Mouse (Mus musculus) inflammation-experienced regulatory T-cells, adult 6 months (primary cell): ENCODE measurements around the gene Gpx5. TPM values are rescaled to one million over a fixed set of nuclear protein-coding genes. Genes with fewer than 3 reads are reported as not detected.
"Not testable (repeated sequence)": the region's sequence is repeated elsewhere in the genome, so short reads cannot be mapped to it uniquely, and the experiment has no call there.

Source experiments
- ATAC-seq: one replicate; pipeline ENCODE4 v1.8.0; 2017
- polyA plus RNA-seq, 3 experiments: library from polyadenylated mRNA; unstranded; fragments of 100-300 nt; shearing (Covaris generic); gene quantifications; one replicate each; pipeline ENCODE4 v1.2.1; 2017

The Gpx5 gene
- polyA plus RNA-seq, 3 experiments from 2014 or later, result not detected

DNA sequence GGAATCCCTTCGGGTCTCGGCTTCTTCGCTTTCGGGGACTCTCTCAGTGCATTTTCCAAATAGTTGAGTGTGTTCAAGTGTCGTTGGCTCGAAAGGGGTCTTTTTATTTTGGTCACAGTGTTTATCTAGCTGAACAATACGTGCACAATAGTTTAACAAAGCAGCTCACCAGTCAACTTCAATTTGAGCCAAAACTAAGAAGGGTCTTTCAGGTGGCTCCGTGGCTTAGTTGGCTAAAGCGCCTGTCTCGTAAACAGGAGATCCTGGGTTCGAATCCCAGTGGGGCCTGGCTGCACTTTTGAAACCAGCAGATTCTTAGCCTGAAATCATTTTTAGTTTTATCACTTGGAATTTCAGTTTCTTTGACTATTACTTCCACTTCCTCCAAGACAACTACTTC lies 28.2 kb downstream of the Gpx5 start:
- ATAC-seq, result no peak

DNA sequence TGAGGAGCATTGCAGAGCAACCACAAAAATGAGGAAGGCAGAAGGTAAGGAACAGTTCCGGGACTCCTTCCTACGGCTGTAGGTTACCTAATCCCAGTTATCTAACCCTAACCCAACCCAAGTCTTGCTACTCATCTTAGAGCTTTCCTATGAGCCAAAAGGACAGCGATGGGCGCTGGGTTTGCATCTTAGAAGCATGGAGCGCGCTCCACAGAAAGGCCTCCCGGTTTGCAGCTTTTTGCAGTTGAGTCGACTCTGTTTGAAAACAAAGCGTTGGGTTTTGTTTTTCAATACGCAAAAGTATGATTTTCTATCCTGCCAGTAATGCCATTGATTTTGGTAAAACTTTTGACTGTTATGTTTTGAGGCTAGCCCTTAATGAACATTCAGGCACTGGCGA lies 28.6 kb downstream of the Gpx5 start:
- ATAC-seq, result no peak

DNA sequence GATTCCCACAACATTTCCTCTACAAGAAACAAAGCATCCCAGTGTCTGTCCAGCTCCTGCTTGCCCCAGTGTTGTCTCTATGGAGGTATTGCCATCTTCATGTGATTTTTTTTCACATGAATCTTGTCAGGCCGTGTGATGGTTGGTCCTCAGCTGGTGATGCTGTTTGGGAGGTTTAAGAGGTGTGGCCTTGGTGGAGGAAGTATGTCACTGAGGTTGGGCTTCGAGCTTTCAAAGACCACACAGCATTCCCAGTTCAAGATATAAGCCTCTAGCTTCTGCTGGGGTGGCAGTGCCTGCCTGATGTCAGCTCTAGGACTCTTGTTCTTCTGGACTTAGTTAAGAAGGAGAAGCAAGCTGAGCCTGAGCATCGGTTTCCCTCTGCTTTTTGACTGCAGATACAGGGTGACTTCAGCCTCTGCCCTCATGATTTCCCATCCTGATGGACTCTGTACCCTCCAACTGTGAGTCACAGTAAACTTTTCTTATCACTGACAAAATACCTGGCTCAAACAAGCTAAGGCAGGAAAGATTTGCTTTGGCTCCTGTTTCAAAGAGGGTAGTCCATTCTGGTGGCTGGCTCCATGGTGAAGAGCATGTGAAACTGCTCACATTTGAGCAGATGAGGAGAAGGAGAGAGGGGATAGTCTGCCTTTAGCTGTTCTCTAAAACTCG lies 29.6 kb downstream of the Gpx5 start:
- no peak for ATAC-seq

DNA sequence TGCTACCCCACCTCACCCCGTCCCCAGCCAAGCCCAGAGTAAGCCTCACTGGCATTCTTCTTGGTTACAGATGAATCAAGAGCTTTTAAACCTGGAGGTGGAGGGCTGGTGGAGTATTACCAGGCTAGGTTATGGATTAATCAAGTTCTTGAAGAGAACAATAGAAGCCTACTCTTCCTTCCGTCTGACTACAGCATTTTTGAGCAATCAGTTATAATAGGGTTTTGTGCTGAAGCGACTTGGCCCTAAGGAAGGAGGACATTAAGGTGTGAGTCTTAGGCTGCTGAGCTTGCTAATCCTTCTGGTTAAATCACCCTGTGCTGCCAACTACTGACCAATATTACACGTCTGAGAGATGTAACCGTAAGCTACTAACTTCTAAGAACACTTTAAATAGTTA lies 32.2 kb downstream of the Gpx5 start:
- no peak for ATAC-seq

DNA sequence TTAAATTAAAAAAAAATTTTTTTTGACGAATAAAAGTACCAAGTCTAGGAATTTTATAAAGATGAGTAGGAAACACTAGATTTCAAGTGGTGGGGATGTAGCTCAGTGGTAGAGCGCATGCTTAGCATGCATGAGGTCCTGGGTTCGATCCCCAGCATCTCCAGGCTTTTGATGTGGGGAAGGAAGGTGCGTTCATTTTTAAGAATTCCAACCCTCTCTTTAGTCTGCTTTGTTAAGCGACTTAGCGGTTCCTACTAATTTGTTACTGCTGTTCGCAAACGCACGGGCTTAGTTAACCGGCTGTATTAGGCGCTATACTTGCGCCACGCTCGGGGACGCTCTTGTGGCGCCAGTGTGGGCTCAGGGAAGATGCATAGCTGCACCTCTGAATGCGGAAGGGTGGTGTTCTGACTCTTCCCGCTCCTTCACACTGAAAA lies 32.8 kb downstream of the Gpx5 start:
- ATAC-seq, result no peak

DNA sequence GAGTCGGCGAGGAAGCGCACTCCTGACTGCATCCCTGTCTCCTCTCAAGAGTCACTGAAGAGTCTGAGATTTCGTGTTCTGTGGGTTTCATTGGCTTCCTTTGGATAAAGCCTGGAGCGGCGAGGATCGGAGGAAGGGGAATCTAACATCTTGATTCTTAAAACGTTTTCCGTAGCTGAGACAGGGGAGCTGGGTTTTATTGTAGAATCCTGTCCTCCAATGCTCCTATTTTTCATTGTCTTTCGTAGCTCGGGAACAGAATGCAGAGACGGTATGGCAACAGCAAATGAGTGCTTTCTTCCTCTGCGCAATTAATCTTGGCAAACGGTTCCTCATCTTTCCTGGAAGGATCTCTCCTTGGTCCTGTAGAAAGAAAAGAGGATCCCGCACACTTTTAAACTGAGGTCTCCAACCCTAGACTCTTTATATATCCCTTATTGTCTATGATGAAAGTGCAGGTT lies 33.3 kb downstream of the Gpx5 start:
- no peak for ATAC-seq

DNA sequence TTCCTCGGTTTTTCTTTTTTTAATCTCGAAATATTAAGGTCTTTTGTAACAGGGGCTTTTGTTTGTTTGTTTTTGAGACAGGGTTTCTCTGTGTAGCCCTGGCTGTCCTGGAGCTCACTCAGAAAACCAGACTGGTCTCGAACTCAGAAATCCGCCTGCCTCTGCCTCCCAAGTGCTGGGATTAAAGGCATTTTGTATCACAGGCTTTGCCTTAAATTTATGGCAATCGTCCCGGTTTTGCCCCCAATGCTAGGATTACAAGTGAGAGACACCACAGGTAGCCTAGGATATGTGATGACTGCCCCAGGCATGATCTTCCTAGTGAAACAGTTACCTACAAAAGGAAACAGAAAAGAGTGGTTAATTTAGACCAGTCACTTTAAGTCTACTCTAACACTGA lies 34.0 kb downstream of the Gpx5 start:
- no peak for ATAC-seq

DNA sequence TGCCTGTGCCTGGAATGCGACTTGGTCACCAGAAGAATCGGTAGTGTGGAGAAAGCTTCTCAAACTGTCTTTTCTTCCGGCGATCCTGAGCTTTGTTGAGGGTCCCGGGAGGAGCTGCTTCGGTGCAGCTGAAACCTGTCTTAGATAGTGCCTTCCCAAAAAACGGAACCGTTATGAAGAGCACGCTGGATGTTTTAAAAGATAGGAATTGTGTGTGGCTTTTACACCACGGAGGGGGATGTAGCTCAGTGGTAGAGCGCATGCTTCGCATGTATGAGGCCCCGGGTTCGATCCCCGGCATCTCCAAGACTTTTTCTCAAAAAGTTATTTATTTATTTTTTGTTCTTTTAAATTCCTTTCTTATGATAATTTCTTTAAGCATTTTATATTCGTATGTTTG lies 38.5 kb downstream of the Gpx5 start:
- ATAC-seq, result no peak

DNA sequence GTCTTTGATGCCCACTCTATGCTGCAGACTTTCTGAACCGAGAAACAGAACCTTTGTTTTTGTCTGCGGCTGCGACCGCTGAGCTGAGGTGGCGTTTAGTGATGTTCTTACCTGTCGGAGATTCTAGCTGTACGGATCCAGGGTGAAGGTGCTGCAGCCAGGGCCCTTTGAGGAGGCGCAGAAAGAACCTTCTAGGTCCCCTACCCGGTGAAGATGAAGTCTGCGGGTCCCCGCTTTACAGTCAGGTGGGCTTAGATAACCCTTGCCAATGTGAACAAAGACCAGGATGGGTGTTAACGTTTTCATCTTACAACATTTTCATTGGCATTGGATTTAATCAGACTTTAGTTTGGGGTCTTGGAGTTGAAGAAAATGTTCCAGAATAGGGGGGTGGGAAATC lies 39.0 kb downstream of the Gpx5 start:
- no peak for ATAC-seq

DNA sequence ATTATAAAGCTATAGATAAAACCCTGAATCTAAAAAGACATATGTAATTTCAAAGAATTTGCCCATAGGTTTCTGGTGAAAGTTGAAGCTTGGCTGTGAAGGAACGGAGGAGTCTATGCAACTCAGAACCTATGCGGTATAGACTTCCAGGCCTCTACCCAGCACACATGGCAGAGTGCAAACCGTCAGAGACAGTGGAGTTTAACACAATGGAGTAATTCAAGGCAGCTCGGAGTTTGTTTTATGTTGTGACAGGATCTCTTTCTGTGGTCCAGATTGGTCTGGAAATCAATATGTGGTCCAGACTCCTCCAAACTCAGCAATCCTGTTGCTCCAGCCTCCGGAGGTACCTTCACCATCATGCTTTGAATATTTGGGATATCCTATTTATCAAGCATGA lies 39.5 kb downstream of the Gpx5 start:
- no peak for ATAC-seq

DNA sequence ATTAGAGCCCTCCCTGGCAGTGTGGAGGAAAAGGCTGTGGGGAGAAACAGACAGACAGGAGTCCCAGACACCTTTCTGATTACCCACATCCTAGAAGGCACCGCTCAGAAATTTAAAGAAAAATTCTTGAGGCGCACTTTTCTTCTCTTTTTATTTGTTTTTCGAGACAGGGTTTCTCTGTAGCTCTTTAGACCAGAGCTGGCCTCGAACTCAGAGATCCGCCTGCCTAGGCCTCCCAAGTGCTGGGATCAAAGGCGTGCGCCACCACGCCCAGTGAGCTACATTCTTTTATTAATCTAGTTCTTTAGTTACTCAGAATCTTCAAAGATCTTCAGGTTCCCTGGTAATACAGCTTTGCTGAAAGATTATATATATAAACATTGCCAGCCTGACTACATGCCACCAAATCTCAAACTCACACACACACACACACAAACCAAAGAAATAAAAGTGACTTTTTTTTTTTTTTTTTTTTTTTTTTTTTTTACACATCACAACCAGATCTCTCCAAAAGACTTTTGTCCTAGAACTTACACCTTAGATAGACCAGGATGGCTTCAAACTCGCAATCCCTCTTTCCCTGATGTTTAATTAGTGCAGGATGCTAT lies 42.4 kb downstream of the Gpx5 start:
- ATAC-seq, result no peak

DNA sequence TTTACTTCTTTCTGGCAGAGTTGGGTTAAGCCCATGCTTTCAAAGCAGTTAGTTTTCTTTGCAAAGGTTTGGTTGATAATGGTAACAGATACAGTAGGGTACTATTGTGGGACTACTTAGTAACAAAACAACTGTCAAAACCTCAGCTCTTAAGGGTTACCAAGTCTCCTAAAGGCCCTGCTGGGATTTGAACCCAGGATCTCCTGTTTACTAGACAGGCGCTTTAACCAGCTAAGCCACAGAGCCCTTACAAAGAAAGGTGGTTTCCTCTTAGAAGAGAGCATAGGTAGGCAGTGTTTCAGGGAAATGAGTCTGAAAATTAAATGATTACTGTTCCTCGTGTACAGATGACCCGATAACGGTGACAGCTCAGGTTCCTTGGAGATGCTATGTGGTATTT lies 43.5 kb downstream of the Gpx5 start:
- no peak for ATAC-seq

DNA sequence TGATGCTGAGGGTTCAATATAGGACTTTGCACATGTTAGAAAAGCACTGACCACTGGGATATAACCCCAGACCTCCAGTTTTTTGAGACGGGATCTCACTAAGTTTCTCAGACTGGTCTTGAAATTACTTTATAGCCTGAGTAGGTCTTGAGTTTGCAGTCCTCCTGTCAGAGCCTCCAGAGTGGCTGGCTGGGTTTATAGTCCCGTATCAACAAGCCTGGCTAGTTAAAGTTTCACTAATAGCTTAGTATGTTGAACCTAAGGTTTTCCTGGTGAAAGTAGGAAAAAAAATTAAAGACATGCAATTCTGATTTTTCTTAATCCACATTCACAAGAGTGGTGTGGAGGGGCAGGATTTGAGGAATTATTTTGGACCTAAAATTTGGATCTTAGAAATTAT lies 46.3 kb downstream of the Gpx5 start:
- no peak for ATAC-seq

DNA sequence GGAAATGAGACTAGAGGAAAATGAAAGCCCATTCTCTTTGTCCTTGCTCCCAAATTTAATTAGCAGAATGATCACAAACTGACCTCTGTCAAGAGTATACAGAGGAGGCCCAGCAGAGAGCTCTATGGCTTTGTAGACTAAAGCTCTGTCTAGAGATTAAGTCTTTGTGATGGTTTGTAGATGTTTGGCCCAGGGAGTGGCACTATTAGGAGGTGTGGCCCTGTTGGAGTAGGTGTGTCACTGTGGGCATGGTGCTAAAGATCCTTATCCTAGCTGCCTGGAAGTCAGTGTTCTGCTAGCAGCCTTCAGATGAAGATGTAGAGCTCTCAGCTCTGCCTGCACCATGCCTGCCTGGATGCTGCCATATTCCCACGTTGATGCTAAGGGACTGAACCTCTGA lies 47.6 kb downstream of the Gpx5 start:
- ATAC-seq, result not testable (repeated sequence)

DNA sequence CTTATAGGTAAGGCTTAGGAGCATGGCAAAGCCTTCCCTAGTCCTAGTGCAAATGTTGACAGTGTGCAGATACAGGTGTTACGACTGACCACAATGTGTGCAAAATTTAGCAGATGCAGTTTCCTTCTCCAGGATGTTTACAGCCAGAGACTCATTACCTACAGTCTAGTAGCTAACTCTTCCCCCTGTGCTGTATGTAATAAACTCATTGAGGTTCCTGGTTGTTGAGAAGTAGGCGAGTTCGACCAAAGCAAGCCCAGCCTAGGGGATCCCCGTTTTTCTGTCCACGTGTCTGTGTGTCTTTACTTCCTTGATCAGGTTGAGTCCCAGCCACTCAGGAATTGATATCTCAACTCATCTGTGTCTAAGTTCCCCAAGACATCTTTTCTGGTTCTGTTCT lies 48.4 kb downstream of the Gpx5 start:
- ATAC-seq, result no peak

DNA sequence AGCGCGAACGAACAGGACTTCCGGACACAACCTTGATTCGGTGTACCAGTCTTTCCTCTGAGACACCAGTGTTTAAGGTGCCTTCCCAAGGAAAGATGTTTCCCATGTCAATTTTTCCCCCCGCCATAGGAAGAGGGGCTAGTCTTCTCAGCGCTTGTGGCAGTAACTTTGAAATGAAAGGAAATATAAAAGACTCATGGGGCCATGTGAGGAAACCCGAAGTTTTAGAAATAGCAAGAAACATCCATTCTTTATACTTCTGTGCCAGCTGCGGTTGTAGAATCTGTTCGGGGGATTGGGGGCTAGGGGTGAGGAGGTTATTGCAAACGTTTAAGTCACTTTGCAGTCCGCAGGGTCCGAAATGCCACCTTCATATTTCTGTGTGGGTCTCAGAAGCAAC lies 49.3 kb downstream of the Gpx5 start:
- ATAC-seq, result no peak

DNA sequence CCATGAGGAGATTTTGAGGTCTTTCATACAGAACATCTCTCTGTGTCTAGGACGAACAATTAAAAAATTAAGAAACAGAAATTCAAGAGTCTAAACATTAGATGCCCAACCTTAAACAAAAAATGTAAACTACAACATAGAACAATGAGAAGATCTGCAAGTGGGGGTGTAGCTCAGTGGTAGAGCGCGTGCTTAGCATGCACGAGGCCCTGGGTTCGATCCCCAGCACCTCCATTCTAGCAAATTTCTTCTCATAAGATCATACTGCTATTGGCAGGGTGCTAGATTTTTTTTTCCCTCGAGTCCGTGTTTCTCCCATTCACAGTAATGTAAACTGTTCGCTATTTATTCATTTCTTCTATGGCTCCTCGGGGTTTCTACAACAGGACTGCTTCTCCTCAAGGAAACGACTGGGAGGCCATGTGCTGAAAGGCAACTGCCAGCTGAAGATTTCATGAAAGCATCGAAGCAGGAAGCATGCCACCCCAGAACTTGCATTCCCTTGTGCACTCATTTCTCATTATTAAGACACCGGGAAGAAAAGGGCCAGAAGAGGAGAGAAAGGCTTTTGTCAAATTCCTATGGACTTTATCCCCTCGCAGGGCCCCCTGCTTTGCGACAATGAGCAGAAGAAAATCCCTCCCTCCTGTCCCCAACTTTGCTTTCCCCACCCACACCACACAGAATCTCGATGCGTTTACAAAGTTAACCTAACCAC lies 50.0 kb downstream of the Gpx5 start:
- no peak for ATAC-seq

DNA sequence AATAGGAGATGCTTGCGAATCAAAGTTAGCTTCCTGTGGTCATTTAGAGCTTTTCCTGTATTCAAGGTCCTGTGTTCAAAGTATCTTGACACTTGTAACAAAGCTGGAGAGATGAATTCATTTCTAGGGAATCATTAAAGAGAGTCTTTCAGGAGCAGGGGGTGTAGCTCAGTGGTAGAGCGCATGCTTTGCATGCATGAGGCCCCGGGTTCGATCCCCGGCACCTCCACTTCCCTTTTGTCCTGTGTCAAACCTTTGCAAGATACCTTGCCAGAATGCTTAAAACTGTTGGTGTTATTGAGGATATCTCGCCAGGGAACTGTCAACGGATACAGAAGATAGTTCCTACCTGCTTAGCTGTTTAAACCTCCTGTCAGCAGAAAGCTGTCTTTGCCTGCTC lies 51.7 kb downstream of the Gpx5 start:
- ATAC-seq, result no peak

DNA sequence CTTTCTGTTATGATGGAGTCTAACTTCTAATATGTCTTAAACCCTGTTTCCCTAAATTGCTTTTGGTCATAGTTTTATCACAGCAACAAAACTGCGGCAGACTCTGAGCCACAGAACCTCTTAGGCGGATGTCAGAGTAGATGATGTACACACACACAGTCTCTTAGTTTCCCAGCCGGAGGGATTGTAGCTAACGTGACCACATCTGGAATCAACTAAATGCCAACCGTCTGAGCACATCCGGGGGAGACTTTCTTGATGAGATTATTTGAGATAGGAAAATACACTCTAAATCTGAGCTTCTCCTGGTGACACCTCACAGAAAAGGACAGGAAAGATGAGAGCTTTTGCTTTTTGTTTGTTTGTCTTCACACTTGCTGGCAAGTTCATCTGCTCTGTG lies 55.4 kb downstream of the Gpx5 start:
- ATAC-seq, result no peak

DNA sequence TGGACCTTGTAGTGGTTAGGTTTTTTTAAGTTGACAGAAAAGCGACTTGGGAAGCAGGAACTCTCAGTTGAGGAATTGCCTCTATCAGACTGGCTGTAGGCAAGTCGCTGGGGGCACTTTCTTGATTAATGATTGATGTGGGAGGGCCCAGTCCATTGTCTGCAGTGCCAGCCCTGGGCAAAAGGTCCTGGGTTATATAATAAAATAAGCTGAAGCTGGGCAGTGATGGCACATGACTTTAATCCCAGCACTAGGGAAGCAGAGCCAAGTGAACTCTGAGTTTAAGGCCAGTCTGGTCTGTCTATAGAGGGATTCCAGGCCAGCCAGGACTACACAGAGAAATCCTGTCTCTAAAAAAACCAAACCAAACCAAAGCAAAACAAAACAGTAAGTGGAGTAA lies 55.8 kb downstream of the Gpx5 start:
- ATAC-seq, result no peak
